Mouse (Mus musculus) testis, postnatal 14 days (tissue): ENCODE measurements at regions not wholly inside any gene's neighbourhood (a gene's known extent, or its start where the extent isn't known, plus 50 kb on each side); places are given as distances from the start of the nearest gene placed in this dataset.

ENCODE experiments used
- DNase-seq: peaks from one replicate; pipeline ENCODE4 v3.0.0; 2021; ENCODE audit warnings: low spot score

- no peak for DNase-seq
These were observed 76.3 kb upstream of the Kcnd3 start for GRCm38 (mm10) chr3:105375820-105376219.

DNA sequence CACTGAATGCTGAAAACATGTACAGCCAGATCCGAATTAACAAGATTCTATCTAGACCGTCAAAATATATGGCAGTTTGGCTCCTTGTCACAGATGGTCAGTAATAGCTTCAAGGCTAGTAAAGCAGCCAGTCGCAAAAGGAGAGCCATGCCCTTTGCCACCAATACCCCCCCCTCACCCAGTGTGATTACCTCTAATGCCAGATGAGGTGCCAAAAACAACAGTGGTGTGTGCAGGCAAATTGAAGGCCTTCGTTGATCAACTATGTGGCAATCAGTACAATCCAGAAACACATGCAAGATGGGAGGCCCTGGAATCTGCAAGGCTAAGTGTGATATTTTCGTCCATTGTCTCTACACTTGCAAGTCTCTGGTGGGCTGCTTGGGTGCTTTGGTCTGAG is 75.8 kb upstream of the Kcnd3 start:
- DNase-seq = no peak

GRCm38 (mm10) chr3:105380818-105381217 is 71.3 kb upstream of the Kcnd3 start:
- DNase-seq = no peak

DNA sequence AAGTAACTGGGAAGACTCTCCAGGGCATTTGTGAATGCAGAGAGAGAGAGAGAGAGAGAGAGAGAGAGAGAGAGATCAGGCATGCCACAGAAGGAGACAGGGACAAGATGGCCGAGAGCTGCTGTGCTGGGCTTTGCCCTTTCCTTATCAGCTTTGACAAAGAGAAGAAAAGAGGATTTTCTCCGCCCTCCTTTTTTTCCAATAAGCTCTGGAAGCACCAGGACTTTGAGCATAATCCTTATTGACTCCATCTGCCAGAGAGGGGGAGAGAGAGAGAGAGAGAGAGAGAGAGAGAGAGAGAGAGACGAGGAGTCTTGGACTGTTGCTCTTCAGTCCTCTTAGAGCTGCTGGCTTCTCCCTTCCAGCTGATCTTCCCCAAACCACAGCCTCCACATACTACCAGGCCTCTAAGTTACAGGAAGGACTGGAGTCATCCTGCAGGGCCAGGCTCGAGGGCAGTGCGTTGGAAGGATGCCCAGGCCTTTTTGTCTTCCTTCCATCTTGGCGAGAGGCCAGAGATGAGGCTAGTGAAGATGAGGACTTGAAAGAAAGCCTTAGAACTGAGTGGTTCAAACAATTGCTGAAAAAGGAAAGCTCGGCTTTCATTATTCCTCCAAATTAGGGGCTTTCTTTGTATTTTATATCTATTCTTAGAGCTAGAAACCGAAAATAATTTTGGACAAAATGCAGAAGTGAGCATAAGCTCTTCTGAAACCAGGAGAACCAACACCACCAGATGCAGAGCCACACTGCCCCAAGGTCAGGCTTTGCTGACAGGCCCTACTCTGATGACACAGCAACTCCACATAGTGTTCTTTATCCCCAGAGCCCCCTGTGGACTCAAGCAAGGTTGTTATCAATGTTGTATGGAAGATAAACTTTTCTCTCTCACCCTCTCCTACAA is 59.3 kb upstream of the Kcnd3 start:
- peak; percentile 64 for DNase-seq
